Mouse (Mus musculus) cortical plate, adult 2 months (tissue): ENCODE data around the gene Ccl9.

Experiments used
- CTCF ChIP-seq: fragments of 200-500 bp; IDR thresholded peaks from 2 replicates; pipeline ENCODE4 v1.5.1; 2011; ENCODE audit warnings: mild to moderate bottlenecking, control low read depth, low read length; ENCODE audit not compliant: insufficient read depth; ENCODE audit errors: extremely low read depth
- POLR2A ChIP-seq: fragments of 200-500 bp; IDR thresholded peaks from 2 replicates; pipeline ENCODE4 v1.6.1; 2011; ENCODE audit warnings: mild to moderate bottlenecking, low read length, control low read depth; ENCODE audit not compliant: insufficient read depth; ENCODE audit errors: extremely low read depth

- TF ChIP-seq POLR2A (no peak), CTCF (no peak)
These were observed 43.6 kb downstream of the Ccl9 start for GRCm38 (mm10) chr11:83534609-83535423.
